Mouse (Mus musculus) left cerebral cortex, postnatal 10 days (tissue): ENCODE results near the gene Gm10663. TPM values are rescaled to one million over a fixed set of nuclear protein-coding genes. Genes with fewer than 3 reads are reported as not detected.

ENCODE experiments used
- DNase-seq, 2 experiments: peaks; one replicate each; pipeline ENCODE4 v3.0.0; 2021 to 2022; ENCODE audit warnings: low spot score in 2 of 2, mixed read lengths in 1 of 2; ENCODE audit errors: extremely low spot score in 1 of 2
- intact Hi-C: fragments of 180-260 bp; cut with DNase I; formaldehyde crosslinking; loops from one replicate; pipeline ENCODE4 v1.15.1; 2025
- total RNA-seq, 2 experiments: library from RNA; stranded (reverse); gene quantifications; 2 replicates each; pipeline ENCODE4 v1.2.3; 2021

Gene Gm10663
- total RNA-seq: not detected

DNA sequence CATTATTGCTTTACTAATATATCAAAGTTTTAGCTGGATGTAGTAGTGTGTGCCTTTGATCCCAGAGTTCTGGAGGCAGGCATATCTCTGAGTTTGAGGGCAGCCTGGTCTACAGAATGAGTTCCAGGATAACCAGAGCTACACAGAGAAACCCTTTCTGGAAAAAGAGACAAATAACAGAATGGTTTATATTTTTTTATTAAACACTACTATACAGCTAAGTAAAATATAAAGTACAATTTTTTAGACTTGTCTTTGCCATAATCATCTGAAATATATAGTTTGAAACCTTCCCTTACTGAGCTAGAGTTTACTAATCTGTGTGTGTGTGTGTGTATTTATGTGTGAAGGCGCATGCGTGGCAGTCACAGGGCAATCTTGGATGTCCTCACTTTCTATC is at the start of gene Gm10663:
Gm10663 (plus strand) TSS at position 301 of the 400 bp plus-strand sequence.
- no peak for DNase-seq
- intact Hi-C loops: no loop called here

DNA sequence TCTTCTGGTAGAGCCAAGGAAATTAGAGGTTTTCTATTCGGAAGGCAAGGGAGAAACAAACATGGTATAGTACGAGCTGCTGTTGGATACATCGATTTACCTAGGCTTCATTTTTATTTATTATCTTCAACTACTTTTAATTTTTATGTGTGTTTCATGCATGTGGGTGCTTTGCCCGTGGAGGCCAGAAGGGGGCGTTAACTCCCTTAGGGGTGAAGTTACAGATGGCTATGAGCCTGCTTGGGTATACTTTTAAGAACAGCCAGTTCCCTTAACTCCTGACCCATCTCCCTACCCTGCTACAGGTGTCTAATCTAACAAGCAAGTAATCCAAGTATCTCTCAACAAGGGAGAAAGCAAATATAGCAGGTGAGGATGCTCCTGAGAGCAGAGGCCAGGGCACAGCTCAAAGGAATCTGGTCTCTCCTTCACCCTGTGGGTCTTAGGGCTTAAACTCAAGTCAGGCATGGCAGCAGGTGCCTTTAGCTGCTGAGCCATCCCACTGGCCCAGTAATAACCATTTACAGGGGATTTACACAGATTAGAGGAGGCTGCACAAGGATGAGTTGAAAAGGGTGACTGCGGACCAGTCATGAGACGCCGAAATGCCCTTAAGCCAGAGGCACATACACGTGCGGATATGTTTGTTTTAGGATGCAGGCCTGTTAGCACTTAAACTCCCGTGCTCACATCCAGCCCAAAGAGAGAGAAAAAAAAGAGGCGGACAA is 45.7 kb upstream of the Gm10663 start:
- intact Hi-C loops: no loop called here
- no peak for DNase-seq

DNA sequence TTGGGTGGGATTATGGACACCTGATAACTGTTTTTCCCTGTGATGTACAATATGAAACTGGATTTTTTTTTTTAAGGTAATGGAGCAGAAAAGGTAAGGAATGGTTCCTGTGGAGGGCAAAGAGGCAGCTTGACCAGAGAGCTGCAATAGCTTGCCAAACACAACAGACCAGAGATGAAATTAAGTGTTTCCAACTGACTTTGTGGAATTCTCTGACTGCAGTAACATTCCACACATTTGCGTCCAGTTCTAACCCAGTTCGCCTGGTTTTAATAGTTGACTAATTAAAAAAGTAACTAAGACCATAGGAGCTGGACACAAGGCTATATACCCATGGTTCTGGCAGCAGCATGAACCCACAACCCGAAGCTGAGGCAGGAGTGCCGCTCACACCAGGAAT is 45.1 kb upstream of the Gm10663 start:
- intact Hi-C loops: no loop called here
- no peak for DNase-seq

DNA sequence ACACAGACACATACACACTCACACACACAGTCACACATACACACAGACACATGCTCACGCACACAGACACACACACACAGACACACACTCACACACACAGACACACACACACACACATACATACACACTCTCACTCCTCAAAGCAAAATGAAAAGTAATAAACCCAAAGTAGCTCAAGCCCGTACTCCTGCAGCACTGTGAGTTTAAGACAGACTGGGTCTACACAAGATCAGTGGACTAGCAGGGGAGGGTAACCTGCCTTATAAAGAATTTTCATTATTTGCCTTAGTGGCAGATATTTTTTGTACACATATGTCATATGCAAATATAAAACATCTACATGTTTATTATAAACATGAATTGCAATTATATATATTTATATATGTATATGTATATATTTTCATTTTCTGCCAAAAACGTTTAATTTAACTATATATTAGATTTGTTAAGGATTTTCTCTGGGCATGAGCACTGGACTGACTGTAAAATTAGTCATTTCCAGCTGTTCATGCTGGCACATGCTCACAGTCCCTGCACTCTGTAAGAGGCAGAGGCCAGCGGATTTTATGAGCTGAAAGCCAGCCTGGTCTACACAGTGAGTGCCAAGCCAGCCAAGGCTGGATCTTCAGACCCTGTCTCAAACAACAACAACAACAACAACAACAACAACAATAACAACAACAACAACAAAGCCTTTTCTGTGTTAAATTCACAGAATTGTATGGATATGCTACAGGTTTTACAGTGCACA is 43.9 kb upstream of the Gm10663 start:
- no peak for DNase-seq
- intact Hi-C loops: no loop called here

GRCm38 (mm10) chr8:65032107-65032506 is 42.7 kb upstream of the Gm10663 start:
- no peak for DNase-seq
- intact Hi-C loops: no loop called here

DNA sequence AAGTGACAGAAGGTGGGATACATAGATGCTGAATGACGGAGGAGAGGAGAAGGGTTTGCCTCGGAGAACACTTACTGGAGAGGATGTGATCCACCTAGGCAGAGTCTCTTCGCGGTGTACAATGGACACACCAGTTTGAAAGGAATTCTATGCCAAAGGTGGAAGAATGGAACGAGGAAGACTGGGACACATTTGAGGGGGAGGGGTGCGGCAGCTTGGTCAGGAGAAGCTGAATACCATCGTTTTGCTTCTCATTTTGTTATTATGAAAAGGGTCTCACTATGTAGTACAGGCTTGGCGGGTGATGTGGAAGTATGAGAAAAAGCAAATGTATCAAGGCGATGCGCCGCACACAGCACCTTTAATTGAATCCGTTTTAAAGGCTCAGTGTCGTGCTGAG is 41.8 kb upstream of the Gm10663 start:
- no peak for DNase-seq
- intact Hi-C loops: no loop called here

DNA sequence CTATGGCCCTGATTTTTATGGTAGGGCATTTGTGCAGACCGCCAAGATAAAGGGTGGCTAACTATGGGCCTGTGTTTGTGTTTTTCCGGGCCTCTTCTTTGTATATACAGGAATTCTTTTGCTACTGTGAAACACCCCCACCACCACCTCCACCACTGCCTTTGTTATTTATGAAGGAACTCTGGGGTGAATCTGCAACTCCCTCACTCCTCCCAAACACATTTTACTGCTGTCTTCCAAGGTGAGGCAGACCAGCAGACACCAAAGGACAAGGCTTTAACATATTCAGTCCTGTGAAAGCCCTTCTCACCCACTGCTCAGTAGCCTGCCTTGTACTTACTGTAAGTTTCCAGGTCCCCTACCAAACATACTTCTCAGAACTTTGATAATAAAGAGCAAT is 40.7 kb upstream of the Gm10663 start:
- intact Hi-C loops: no loop called here
- DNase-seq: no peak

- intact Hi-C loops: no loop called here
- DNase-seq: no peak
These were observed 37.7 kb upstream of the Gm10663 start, which contains the start of gene Apela for GRCm38 (mm10) chr8:65037117-65037533. Apela (minus strand) TSS chr8:65037336.

- no peak for DNase-seq
- intact Hi-C loops: no loop called here
These were observed 28.3 kb upstream of the Gm10663 start for GRCm38 (mm10) chr8:65046565-65046964.

- intact Hi-C loops: no loop called here
- DNase-seq: no peak
These were observed 27.6 kb upstream of the Gm10663 start for GRCm38 (mm10) chr8:65047193-65047592.

DNA sequence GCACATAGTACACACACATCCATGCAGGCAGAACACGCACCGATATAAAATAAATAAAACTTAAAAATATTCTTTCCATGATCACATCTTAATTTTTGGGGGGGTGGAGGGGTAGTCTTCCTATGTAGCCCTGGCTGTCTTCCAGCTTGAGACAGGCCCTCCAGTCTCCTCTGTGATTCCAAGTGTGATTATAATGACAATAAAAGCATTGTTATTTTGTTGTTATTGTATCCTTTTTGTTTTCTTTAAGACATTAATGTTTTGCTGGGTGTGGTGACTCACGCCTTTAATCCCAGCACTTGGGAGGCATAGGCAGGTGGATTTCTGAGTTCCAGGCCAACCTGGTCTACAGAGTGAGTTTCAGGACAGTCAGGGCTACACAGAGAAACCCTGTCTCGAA is 27.0 kb upstream of the Gm10663 start:
- DNase-seq: no peak
- intact Hi-C loops: no loop called here

DNA sequence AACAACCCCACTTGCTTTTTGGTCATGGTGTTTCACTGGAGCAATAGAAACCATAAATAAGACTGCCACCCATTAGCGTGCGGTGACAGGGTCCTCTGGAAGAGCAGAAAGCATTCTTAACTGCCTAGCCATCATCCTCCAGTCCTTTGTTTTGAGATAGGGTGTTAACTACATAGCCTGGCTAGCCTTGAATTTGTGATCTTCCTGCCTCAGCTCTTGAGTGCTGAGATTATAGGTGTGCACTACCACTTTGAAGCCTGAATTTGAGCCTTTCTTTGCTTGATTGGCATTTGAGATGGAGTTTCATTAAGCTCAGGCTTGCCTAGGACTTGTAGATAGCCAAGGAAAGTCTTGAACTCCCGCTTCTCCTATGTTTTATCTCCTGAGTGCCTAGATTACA is 21.3 kb upstream of the Gm10663 start:
- no peak for DNase-seq
- intact Hi-C loops: no loop called here

DNA sequence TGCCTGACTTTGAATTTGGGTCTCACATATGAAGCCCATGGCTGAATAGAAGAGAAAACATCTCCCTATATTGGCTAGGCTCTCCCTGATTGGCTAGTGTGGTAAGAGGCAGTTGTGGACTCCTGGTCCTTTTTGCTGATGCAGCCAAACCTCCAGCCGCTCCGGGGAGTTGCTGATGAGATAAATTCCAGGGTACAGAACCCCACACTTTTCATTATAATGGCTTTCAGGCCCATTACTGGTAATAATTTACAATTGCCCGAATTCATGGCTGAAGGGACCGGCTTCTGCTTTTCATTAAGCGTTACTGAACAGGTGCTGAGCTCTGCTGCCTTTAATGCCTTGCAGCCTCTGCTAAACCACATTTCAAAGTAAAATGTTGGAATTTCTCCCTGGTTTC is 20.9 kb upstream of the Gm10663 start:
- no peak for DNase-seq
- intact Hi-C loops: no loop called here

DNA sequence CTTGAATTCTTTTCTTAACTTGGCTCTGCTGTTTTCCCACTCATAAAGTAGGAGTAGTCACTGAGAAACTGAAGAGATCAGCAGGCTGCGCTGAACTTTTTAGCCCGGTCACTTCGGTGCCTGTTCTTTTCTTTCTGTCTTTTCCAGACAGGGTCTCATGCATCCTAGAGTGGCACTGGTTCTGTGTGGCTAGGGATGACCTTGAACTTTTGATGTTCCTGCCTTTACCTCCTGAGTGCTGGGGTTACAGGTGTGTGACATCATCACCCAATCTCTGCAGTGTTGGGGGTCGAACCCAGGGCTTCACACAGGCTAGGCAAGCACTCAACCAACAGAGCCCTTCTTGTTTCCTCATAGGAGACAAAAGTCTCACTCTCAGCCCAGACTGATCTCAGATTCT is 18.1 kb upstream of the Gm10663 start:
- intact Hi-C loops: no loop called here
- DNase-seq: no peak

- DNase-seq: no peak
- intact Hi-C loops: no loop called here
These were observed 12.6 kb upstream of the Gm10663 start for GRCm38 (mm10) chr8:65062195-65062594.

DNA sequence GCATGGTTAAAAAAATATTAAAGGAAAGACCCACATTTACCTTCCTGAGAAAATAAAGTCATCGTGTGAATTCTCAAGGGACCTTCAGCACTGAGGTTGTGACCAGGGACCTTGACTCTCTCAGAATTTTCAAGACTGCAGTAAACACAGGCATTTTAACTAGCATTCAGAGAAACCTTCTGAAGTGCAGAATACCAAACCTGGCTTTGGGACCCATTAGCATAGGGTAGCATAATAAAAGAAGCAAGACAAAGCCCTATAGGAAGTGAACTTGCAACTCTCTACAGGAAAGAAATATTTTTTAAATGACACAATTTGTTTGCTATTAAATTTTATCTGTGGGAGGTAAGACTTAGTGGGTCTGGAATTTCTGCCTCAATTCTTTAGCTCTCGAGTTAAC is 10.8 kb upstream of the Gm10663 start:
- intact Hi-C loops: no loop called here
- DNase-seq: no peak

- intact Hi-C loops: no loop called here
- DNase-seq: no peak
These were observed 9.2 kb upstream of the Gm10663 start for GRCm38 (mm10) chr8:65065622-65066021.

DNA sequence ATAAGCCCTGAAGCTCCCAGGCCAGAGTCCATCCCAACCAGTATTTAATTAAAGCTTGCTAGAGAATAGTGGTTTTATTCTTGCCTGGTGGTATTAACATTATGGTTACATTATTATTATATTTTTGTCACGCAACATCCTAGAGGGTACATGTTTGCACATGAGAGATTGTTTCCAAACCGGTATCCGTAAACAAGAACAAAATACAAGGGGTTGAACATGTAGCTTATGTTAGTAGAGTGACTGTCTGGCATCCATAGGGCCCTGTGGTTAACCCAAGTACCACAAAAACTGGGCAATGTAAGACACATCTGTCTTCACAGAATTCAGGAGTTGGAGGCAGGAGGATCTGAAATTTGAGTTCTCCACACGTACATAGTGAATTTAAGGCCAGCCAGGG is 7.8 kb upstream of the Gm10663 start:
- intact Hi-C loops: no loop called here
- no peak for DNase-seq

DNA sequence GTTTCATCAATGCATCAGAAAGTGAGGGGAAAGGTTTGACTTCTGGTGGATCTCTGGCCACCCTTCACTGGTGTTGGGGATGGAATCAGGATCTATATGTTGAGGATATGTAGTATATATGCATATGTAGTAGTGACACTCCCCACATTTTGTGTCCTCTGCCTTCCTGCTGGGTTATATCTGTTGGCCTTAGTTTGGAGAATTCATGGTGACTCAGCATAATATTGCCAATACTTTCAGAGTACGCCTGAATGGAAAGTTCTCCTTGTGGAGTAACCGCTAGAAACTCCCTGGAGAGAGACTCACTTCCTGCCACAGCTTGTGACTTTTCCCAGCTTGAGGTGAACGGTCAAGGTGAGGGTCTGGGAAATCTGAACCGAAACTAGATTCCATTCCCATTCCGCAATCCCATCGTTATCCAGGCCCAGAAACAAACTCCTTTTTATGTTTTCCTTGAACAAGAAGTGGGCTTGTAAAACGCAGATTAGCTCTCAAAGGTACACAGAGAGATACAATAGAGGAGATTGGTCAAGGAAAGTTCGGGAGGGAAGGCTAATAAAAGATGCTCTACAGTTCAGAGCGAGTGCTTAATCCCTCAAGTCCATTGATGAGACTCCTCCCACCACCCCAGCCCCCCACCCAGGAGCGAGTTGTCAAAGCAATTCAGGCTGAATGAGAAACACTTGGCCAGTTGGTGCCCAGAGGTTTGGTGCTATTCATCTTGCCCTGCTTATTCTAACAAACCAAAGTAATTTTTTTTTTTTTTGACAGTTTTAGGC is 7.0 kb upstream of the Gm10663 start:
- DNase-seq: no peak
- intact Hi-C loops: no loop called here

- intact Hi-C loops: no loop called here
- DNase-seq: no peak
These were observed 6.4 kb upstream of the Gm10663 start for GRCm38 (mm10) chr8:65068473-65068819.
